Mouse (Mus musculus) mouse embryonic stem cell (cell line): ENCODE data around the gene Lrrc56.

Experiments used
- in situ Hi-C, 2 experiments: fragments of 300-500 bp; cut with MboI; formaldehyde crosslinking; loops; 1 replicate in 1 of 2; 3 replicates in 1 of 2; pipeline ENCODE4 v1.14.3; 2019 to 2020; ENCODE audit warnings: low sequenced_read_pairs in 2 of 2, low pct_unique_long_range_greater_than_20kb in 1 of 2, mixed read lengths in 1 of 2; ENCODE audit not compliant: unreplicated experiment in 1 of 2

The Lrrc56 gene

GRCm38 (mm10) chr7:141193948-141194347 lies at the start of gene Lrrc56, which contains the start of gene Hras:
Lrrc56 (plus strand) TSS chr7:141194157.
Hras (minus strand) TSS chr7:141194005.
- in situ Hi-C loops = loop anchor here in 1 of 2 experiments (25.0 kb wide), 1 partner anchor 282 kb away; the partner anchor contains the start of genes Cox8b and Nlrp6

- in situ Hi-C loops = no loop called here
Measured at GRCm38 (mm10) chr7:141144650-141145049, 49.3 kb upstream of the Lrrc56 start.

GRCm38 (mm10) chr7:141145403-141145802 lies 48.6 kb upstream of the Lrrc56 start:
- in situ Hi-C loops = no loop called here

- in situ Hi-C loops = no loop called here
Measured at GRCm38 (mm10) chr7:141146043-141146595, 47.8 kb upstream of the Lrrc56 start.

- in situ Hi-C loops = no loop called here
Measured at GRCm38 (mm10) chr7:141147044-141147443, 46.9 kb upstream of the Lrrc56 start.

- in situ Hi-C loops = no loop called here
Measured at GRCm38 (mm10) chr7:141148639-141149038, 45.3 kb upstream of the Lrrc56 start.

GRCm38 (mm10) chr7:141155362-141155761 lies 38.6 kb upstream of the Lrrc56 start:
- in situ Hi-C loops = no loop called here

GRCm38 (mm10) chr7:141164397-141164796 lies 29.6 kb upstream of the Lrrc56 start:
- in situ Hi-C loops = no loop called here

GRCm38 (mm10) chr7:141164850-141165249 lies 29.1 kb upstream of the Lrrc56 start:
- in situ Hi-C loops = no loop called here

GRCm38 (mm10) chr7:141167901-141168517 lies 25.9 kb upstream of the Lrrc56 start:
- in situ Hi-C loops = no loop called here

- in situ Hi-C loops = no loop called here
Measured at GRCm38 (mm10) chr7:141168518-141168953, 25.4 kb upstream of the Lrrc56 start.

- in situ Hi-C loops = no loop called here
Measured at GRCm38 (mm10) chr7:141169300-141169699, 24.7 kb upstream of the Lrrc56 start.

- in situ Hi-C loops = loop anchor here (5.0 to 10.0 kb wide), 2 partner anchors 73 to 325 kb away; partner anchors contain the start of genes Odf3 (in 2 of the 2) and Scgb1c1 (in 2 of the 2)
Measured at GRCm38 (mm10) chr7:141169866-141170265, 24.1 kb upstream of the Lrrc56 start.

GRCm38 (mm10) chr7:141172116-141173006 lies 21.6 kb upstream of the Lrrc56 start, which contains the start of gene Rnh1:
Rnh1 (minus strand) TSS chr7:141172857.
- in situ Hi-C loops = loop anchor here (5.0 to 10.0 kb wide), 2 partner anchors 75 to 328 kb away; partner anchors contain the start of genes Odf3 (in 2 of the 2) and Scgb1c1 (in 2 of the 2)

- in situ Hi-C loops = loop anchor here (5.0 to 10.0 kb wide), 2 partner anchors 76 to 329 kb away; partner anchors contain the start of genes Odf3 (in 2 of the 2) and Scgb1c1 (in 2 of the 2)
Measured at GRCm38 (mm10) chr7:141173323-141173850, 20.6 kb upstream of the Lrrc56 start.

GRCm38 (mm10) chr7:141175068-141175467 lies 18.9 kb upstream of the Lrrc56 start:
- in situ Hi-C loops = loop anchor here (5.0 to 25.0 kb wide), 3 partner anchors 83 to 330 kb away; partner anchors contain the start of genes Odf3 (in 2 of the 2), Scgb1c1 (in 2 of the 2), Cox8b (in 1 of the 2) and Nlrp6 (in 1 of the 2)

- in situ Hi-C loops = loop anchor here (5.0 to 25.0 kb wide), 3 partner anchors 84 to 331 kb away; partner anchors contain the start of genes Odf3 (in 2 of the 2), Scgb1c1 (in 2 of the 2), Cox8b (in 1 of the 2) and Nlrp6 (in 1 of the 2)
Measured at GRCm38 (mm10) chr7:141176173-141176572, 17.8 kb upstream of the Lrrc56 start.

- in situ Hi-C loops = loop anchor here in 1 of 2 experiments (25.0 kb wide), 1 partner anchor 276 kb away; the partner anchor contains the start of genes Cox8b and Nlrp6
Measured at GRCm38 (mm10) chr7:141188194-141188593, 5.8 kb upstream of the Lrrc56 start.
